Mouse (Mus musculus): Measurements from ENCODE around the gene Wnt10b. TPM values are rescaled to one million over a fixed set of nuclear protein-coding genes. Genes with fewer than 3 reads are reported as not detected.

The Wnt10b gene
- total RNA-seq, 2 experiments from 2014 or later, result 0.45 to 0.61 TPM

GRCm38 (mm10) chr15:98798903-98799302 lies 21.0 kb upstream of the Wnt10b start:
- DNase-seq, result no peak
- intact Hi-C loops (cut with DNase I), result loop anchor here (5.0 kb wide), 1 partner anchor 37 kb away; the partner anchor contains the start of gene Arf3

- intact Hi-C loops (cut with DNase I), result loop anchor here (5.0 kb wide), 1 partner anchor 36 kb away; the partner anchor contains the start of gene Arf3
- DNase-seq, result no peak
Measured at GRCm38 (mm10) chr15:98797835-98798492, 20.0 kb upstream of the Wnt10b start.

GRCm38 (mm10) chr15:98796803-98797595 lies 19.0 kb upstream of the Wnt10b start:
- no peak for DNase-seq
- intact Hi-C loops (cut with DNase I), result loop anchor here (5.0 kb wide), 1 partner anchor 35 kb away; the partner anchor contains the start of gene Arf3

- intact Hi-C loops (cut with DNase I), result loop anchor here (5.0 kb wide), 1 partner anchor 66 kb away; the partner anchor contains the start of gene Fkbp11
- no peak for DNase-seq
Measured at GRCm38 (mm10) chr15:98793141-98793698, 15.3 kb upstream of the Wnt10b start.

GRCm38 (mm10) chr15:98792233-98793020 lies 14.5 kb upstream of the Wnt10b start:
- intact Hi-C loops (cut with DNase I), result loop anchor here (5.0 kb wide), 1 partner anchor 65 kb away; the partner anchor contains the start of gene Fkbp11
- DNase-seq, result no peak

- intact Hi-C loops (cut with DNase I), result loop anchor here (5.0 kb wide), 1 partner anchor 64 kb away; the partner anchor contains the start of gene Fkbp11
- no peak for DNase-seq
Measured at GRCm38 (mm10) chr15:98791771-98792170, 13.8 kb upstream of the Wnt10b start.

GRCm38 (mm10) chr15:98791221-98791620 lies 13.3 kb upstream of the Wnt10b start:
- DNase-seq, result no peak
- intact Hi-C loops (cut with DNase I), result loop anchor here (5.0 kb wide), 1 partner anchor 64 kb away; the partner anchor contains the start of gene Fkbp11

GRCm38 (mm10) chr15:98790761-98791160 lies 12.8 kb upstream of the Wnt10b start:
- intact Hi-C loops (cut with DNase I), result loop anchor here (5.0 kb wide), 1 partner anchor 63 kb away; the partner anchor contains the start of gene Fkbp11
- DNase-seq, result no peak

- intact Hi-C loops (cut with DNase I), result loop anchor here (5.0 to 10.0 kb wide), 2 partner anchors 63 to 85 kb away; partner anchors contain the start of genes Ccdc65 and Fkbp11
- peak; percentile 73 to 77 for DNase-seq
Measured at GRCm38 (mm10) chr15:98789661-98790535, 11.9 kb upstream of the Wnt10b start, which contains the start of gene Wnt1. TSS of gene Wnt1 (plus strand) at chr15:98789857.

GRCm38 (mm10) chr15:98788972-98789660 lies 11.2 kb upstream of the Wnt10b start:
- intact Hi-C loops (cut with DNase I), result loop anchor here (10.0 kb wide), 1 partner anchor 84 kb away; the partner anchor contains the start of gene Ccdc65

GRCm38 (mm10) chr15:98787930-98788329 lies 10.0 kb upstream of the Wnt10b start:
- no peak for DNase-seq
- intact Hi-C loops (cut with DNase I), result loop anchor here (10.0 kb wide), 1 partner anchor 83 kb away; the partner anchor contains the start of gene Ccdc65

More at GRCm38 (mm10) chr15:98788972-98789660, 11.2 kb upstream of the Wnt10b start:
- no peak for DNase-seq

- no peak for DNase-seq
- intact Hi-C loops (cut with DNase I), result loop anchor here (10.0 kb wide), 1 partner anchor 81 kb away; the partner anchor contains the start of gene Ccdc65
Measured at GRCm38 (mm10) chr15:98785744-98786143, 7.8 kb upstream of the Wnt10b start.

- DNase-seq, result no peak
- intact Hi-C loops (cut with DNase I), result loop anchor here (10.0 kb wide), 1 partner anchor 76 kb away; the partner anchor contains the start of gene Ccdc65
Measured at GRCm38 (mm10) chr15:98781166-98781565, 3.2 kb upstream of the Wnt10b start.

GRCm38 (mm10) chr15:98780573-98780972 lies 2.6 kb upstream of the Wnt10b start:
- intact Hi-C loops (cut with DNase I), result loop anchor here (10.0 kb wide), 1 partner anchor 76 kb away; the partner anchor contains the start of gene Ccdc65
- peak; percentile 60 to 62 for DNase-seq

- intact Hi-C loops (cut with DNase I), result loop anchor here (10.0 kb wide), 1 partner anchor 75 kb away; the partner anchor contains the start of gene Ccdc65
- DNase-seq, result peak in 1 of 2 experiments; percentile 48
Measured at GRCm38 (mm10) chr15:98780075-98780474, 2.1 kb upstream of the Wnt10b start.

GRCm38 (mm10) chr15:98778806-98779205 lies 856 bp upstream of the Wnt10b start:
- intact Hi-C loops (cut with DNase I), result no loop called here
- DNase-seq, result no peak

GRCm38 (mm10) chr15:98778191-98778770 lies 331 bp upstream of the Wnt10b start:
- intact Hi-C loops (cut with DNase I), result no loop called here
- no peak for DNase-seq
